Mouse (Mus musculus): ENCODE results near the gene Cep83. TPM values are rescaled to one million over a fixed set of nuclear protein-coding genes. Genes with fewer than 3 reads are reported as not detected.

Gene Cep83
- total RNA-seq, 4 experiments from 2014 or later, result 30.7 to 34.9 (median 31.8) TPM

DNA sequence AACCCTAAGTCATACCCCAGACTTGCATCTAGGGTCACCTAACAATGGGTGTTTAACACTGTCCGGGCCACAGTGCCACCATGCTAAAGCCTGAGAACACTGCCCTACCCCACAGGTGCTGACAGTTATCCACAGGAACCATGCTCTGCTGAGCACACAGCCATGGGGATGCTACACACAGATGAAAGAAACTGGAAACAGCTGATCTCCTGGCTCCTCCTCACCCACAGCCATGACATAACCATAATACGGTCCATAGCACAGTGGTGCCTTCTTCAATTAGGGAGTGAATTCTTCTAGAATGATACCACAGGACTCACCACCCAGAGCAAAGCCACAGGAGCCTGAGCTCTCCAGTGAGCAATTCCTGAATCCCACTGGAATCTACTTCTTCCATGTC, 137.5 kb downstream of the Cep83 start:
- DNase-seq (ENCODE audit: low spot score in 2 of 2), result no peak

DNA sequence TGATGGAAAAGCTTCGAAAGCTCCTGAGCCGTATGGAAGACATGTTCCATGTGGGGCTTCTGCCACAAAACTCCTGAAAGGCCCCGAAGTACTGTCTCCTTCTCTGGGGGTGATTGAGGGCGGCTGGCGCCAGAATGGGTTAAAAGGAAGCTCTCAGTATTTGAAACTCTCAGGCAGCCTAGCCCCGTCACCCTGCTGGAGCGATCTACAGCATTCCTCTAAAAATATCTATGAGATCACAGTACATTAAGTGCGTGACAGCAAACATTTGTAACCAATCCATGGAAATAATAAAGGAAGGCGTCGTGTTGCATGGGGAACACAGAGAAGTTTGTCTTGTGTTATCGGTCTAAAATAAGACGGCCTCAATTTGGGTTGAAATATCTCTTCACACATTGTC, 138.0 kb downstream of the Cep83 start:
- DNase-seq (ENCODE audit: low spot score in 2 of 2), result no peak

GRCm38 (mm10) chr10:94827325-94827724, 138.9 kb downstream of the Cep83 start:
- DNase-seq (ENCODE audit: low spot score in 2 of 2), result no peak

- DNase-seq (ENCODE audit: low spot score in 2 of 2), result no peak
Observed at GRCm38 (mm10) chr10:94827890-94828733, 139.7 kb downstream of the Cep83 start.

DNA sequence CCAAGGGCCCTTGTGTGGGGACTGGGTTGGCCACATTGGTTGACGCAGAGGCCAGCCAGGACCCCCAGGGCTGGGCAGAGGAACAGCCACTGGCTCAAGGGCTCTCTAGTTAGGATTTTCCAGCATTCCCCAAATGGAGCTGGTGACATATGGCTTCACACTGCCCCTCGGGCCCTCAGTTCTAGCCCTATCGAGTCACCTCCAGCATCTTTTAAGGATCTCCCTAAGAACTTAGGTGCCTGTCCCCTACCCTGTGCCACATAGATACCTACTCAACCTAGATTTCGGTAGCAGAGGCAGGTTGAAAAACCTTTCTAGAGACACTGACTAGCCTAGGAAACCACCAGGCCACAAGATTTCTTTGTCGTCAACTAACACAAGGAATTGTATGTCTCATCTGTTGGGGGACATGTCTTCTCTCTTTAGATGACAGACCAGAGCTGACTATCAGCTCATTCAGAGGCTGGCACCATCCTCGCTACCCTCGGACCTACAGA, 140.3 kb downstream of the Cep83 start:
- no peak for DNase-seq (ENCODE audit: low spot score in 2 of 2)

DNA sequence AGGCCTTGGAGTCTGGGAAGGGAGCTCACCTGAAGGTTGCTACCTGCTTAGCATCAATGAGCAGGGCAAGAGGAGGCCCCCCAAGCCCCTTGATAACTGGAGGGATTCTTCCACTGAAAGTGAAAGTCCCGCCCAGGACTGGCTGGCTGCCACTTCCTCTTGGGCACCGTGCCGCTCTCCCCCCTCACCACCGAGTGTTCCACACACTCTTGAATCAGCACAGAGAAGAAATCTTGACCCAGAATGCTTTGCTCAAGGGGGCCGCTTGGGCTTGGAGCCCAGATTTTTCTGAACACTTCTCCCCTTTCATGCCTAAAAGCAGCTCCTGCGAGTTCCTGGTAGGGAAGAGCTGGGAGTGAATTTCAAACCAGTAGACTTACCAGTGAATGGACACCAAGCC, 141.0 kb downstream of the Cep83 start:
- peak; percentile 86 to 87 for DNase-seq (ENCODE audit: low spot score in 2 of 2)

DNA sequence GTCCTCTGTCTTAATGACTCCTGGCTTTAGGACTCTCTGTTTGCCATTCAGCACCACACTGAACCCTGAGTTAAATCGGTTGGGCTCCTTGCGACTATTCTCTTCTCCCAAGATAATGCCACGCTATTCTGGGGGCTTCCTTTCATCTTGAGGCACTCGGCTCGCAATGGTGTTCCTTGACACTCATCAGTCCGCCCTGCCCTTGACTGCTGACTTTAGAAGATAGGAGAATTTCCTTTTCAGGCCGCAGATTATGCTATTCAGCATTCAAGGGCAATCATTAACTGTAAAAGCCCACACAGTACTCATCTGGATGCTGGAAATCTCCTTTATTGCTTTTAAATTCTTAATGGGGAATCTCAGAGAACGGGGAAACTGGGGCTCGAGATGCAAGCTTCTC, 147.4 kb downstream of the Cep83 start:
- no peak for DNase-seq (ENCODE audit: low spot score in 2 of 2)
